Mouse (Mus musculus) megakaryocyte-erythroid progenitor cell, adult 5 weeks (primary cell): ENCODE results near the gene Hist1h4n. TPM values are rescaled to one million over a fixed set of nuclear protein-coding genes. Genes with fewer than 3 reads are reported as not detected.

Experiments used
- polyA plus RNA-seq: library from polyadenylated mRNA; stranded (reverse); fragments of >175 nt; gene quantifications from 2 replicates; pipeline ENCODE4 v1.2.3, GENCODE M21; 2012

Gene Hist1h4n
- 4.8 and 10.5 TPM in 2 replicates for polyA plus RNA-seq

GRCm38 (mm10) chr13:21831418-21832394 is at the start of gene Hist1h4n:
Gene Hist1h4n, minus strand, starts transcription at chr13:21832196.

DNA sequence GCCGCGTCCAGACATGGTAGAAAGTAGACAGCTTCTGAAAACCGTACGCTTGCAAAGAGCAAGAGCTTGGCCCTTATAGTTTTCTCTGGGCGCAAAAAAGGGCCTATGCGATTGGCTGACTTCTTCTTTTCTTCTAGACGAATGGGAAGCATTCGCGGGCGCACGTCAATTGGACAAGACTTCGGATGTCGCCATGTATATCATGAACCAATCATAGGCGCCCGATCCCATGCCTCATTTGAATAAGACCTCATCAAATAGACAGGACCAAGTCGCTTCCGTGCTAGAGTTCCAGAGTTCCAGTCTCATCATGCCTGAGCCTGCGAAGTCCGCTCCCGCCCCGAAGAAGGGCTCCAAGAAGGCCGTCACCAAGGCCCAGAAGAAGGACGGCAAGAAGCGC is 1.5 kb upstream of the Hist1h4n start, which contains the start of the genes Hist1h2ap and Hist1h2br:
Hist1h2ap (minus strand) TSS at position 47 of the 400 bp plus-strand sequence.
Hist1h2br (plus strand) TSS at position 283 of the 400 bp plus-strand sequence.

DNA sequence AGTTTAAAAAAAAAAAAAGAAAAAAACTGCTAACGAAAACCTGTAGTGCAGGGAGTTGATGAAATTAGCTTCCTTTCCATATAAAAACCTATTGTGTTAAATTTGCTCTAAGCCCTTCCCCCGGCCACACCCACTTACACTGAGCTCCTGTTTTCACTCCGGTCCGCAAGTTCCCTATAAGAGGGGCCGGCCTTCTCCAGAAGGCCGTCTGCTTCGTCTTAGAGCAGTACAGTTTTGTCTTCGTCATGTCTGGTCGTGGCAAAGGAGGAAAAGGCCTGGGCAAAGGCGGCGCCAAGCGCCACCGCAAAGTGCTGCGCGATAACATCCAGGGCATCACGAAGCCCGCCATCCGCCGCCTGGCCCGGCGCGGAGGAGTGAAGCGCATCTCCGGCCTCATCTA is 20.5 kb downstream of the Hist1h4n start, which contains the start of gene Hist1h4m:
Hist1h4m (plus strand) TSS at position 208 of the 400 bp plus-strand sequence.

GRCm38 (mm10) chr13:21810073-21810472 is 21.9 kb downstream of the Hist1h4n start, which contains the start of the genes Hist1h2bq and Hist1h2ao:
Gene Hist1h2bq, minus strand, starts transcription at chr13:21810197.
Gene Hist1h2ao, plus strand, starts transcription at chr13:21810465.

DNA sequence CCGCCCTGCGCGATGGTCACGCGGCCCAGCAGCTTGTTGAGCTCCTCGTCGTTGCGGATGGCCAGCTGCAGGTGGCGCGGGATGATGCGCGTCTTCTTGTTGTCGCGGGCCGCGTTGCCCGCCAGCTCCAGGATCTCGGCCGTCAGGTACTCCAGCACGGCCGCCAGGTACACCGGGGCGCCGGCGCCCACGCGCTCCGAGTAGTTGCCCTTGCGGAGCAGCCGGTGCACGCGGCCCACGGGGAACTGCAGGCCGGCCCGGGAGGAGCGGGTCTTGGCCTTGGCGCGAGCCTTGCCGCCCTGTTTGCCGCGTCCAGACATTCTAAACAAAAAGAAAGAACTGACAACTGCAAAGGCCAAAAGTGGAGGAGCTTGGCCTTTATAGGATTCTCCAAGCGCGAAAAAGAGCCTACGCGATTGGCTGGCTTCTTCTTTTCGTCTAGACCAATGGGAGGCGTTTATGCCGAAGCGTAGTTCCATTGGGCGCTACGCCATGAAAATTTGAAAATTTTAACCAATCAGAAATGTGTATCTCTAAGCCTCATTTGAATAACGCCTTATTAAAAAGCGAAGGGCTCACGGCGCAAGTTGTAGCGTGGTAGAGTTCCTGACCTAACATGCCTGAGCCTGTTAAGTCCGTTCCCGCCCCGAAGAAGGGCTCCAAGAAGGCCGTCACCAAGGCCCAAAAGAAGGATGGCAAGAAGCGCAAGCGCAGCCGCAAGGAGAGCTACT is 44.9 kb downstream of the Hist1h4n start, which contains the start of the genes Hist1h2an and Hist1h2bp:
Hist1h2an (minus strand) TSS at position 320 of the 731 bp plus-strand sequence.
Hist1h2bp (plus strand) TSS at position 563 of the 731 bp plus-strand sequence.

GRCm38 (mm10) chr13:21783255-21783617 is 48.8 kb downstream of the Hist1h4n start, which contains the start of gene Hist1h3i:
Gene Hist1h3i, minus strand, starts transcription at chr13:21783370.

Other genes with a start within 250 kb of the Hist1h4n start
- not detected in 2 replicates for gene Olfr1362, start 218.2 kb downstream of the Hist1h4n start, polyA plus RNA-seq
- gene Olfr11, start 189.7 kb downstream of the Hist1h4n start, polyA plus RNA-seq: not detected in 2 replicates
- gene Olfr1361, start 168.8 kb downstream of the Hist1h4n start, polyA plus RNA-seq: 0.03 TPM in 1 of 2 replicates, not detected in the other
- not detected in 2 replicates for gene Olfr1360, start 154.8 kb downstream of the Hist1h4n start, polyA plus RNA-seq
- gene Olfr1359, start 134.1 kb downstream of the Hist1h4n start, polyA plus RNA-seq: not detected in 2 replicates
- gene Hist1h2bl, start 116.1 kb downstream of the Hist1h4n start, polyA plus RNA-seq: 1.1 and 2.1 TPM in 2 replicates
- gene Hist1h2ai, start 115.8 kb downstream of the Hist1h4n start, polyA plus RNA-seq: 16.6 and 27.9 TPM in 2 replicates
- 27.0 and 31.9 TPM in 2 replicates for gene Hist1h3h, start 114.5 kb downstream of the Hist1h4n start, polyA plus RNA-seq
- 1.7 and 4.9 TPM in 2 replicates for gene Hist1h2bm, start 110.2 kb downstream of the Hist1h4n start, polyA plus RNA-seq
- gene Hist1h4j, start 97.1 kb downstream of the Hist1h4n start, polyA plus RNA-seq: 2.5 and 5.2 TPM in 2 replicates
- gene Hist1h4k, start 81.7 kb downstream of the Hist1h4n start, polyA plus RNA-seq: 19.1 and 29.2 TPM in 2 replicates
- 83.4 and 107 TPM in 2 replicates for gene Hist1h2ak, start 78.4 kb downstream of the Hist1h4n start, polyA plus RNA-seq
- 6.8 and 17.1 TPM in 2 replicates for gene Hist1h2bn, start 78.1 kb downstream of the Hist1h4n start, polyA plus RNA-seq
- 5.0 and 8.4 TPM in 2 replicates for gene Hist1h1b, start 51.6 kb downstream of the Hist1h4n start, polyA plus RNA-seq
- gene Hist1h3i, start 48.8 kb downstream of the Hist1h4n start, polyA plus RNA-seq: 37.8 and 49.3 TPM in 2 replicates
- 29.4 and 41.7 TPM in 2 replicates for gene Hist1h2an, start 45.0 kb downstream of the Hist1h4n start, polyA plus RNA-seq
- 0.74 TPM in 2 replicates for gene Hist1h2bp, start 44.7 kb downstream of the Hist1h4n start, polyA plus RNA-seq
- gene Hist1h2bq, start 22.0 kb downstream of the Hist1h4n start, polyA plus RNA-seq: 2.3 and 7.9 TPM in 2 replicates
- 9,267 and 13,368 TPM in 2 replicates for gene Hist1h2ao, start 21.7 kb downstream of the Hist1h4n start, polyA plus RNA-seq
- gene Hist1h4m, start 20.4 kb downstream of the Hist1h4n start, polyA plus RNA-seq: 48.0 and 58.9 TPM in 2 replicates
- gene Hist1h2ap, start 1.3 kb upstream of the Hist1h4n start, polyA plus RNA-seq: 6,142 and 6,696 TPM in 2 replicates
- gene Hist1h2br, start 1.5 kb upstream of the Hist1h4n start, polyA plus RNA-seq: 5.8 TPM in 1 of 2 replicates, not detected in the other
- gene Zfp184, start 112.9 kb upstream of the Hist1h4n start, polyA plus RNA-seq: 0.39 and 0.64 TPM in 2 replicates
- 0.06 TPM in 1 of 2 replicates, not detected in the other for gene Pom121l2, start 149.0 kb upstream of the Hist1h4n start, polyA plus RNA-seq
- gene Prss16, start 177.5 kb upstream of the Hist1h4n start, polyA plus RNA-seq: 3.2 and 6.9 TPM in 2 replicates
- gene Hist1h2ah, start 203.4 kb upstream of the Hist1h4n start, polyA plus RNA-seq: 5.4 and 12.3 TPM in 2 replicates
- gene Hist1h2bk, start 203.7 kb upstream of the Hist1h4n start, polyA plus RNA-seq: 15.0 and 17.1 TPM in 2 replicates
- 56.9 and 64.7 TPM in 2 replicates for gene Hist1h4i, start 209.2 kb upstream of the Hist1h4n start, polyA plus RNA-seq
- 31.0 and 38.1 TPM in 2 replicates for gene Hist1h2ag, start 210.7 kb upstream of the Hist1h4n start, polyA plus RNA-seq
- gene Hist1h2bj, start 211.0 kb upstream of the Hist1h4n start, polyA plus RNA-seq: 32.2 and 35.1 TPM in 2 replicates